Mouse (Mus musculus) CD4-positive naive resting alpha-beta T cell, adult 76 days (primary cell): ENCODE data around the gene Zfpm1. TPM values are rescaled to one million over a fixed set of nuclear protein-coding genes. Genes with fewer than 3 reads are reported as not detected.

Experiments
- total RNA-seq: library from RNA; stranded (reverse); gene quantifications from one replicate; pipeline ENCODE4 v1.2.4, GENCODE M21; 2023

The Zfpm1 gene
- 57.1 TPM for total RNA-seq

DNA sequence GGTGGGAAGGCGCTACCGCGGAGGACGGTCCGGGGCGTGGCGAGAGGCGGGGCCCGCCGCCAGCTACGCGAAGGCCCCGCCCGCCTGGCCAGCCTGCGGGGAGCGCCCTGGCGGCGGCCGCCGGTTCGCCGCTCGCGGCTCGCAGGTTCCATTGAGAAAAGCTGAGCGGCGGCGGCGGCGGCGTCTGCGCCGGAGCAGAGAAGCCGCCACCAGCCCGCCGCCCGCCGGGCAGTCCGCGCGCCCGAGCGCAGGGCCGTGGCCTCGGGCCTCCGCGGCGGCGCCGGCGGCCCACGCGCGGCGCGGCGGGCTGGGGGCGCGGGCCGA is at the start of gene Zfpm1:
Gene Zfpm1 (plus strand): TSS at position 107 of the 324 bp plus-strand sequence.

DNA sequence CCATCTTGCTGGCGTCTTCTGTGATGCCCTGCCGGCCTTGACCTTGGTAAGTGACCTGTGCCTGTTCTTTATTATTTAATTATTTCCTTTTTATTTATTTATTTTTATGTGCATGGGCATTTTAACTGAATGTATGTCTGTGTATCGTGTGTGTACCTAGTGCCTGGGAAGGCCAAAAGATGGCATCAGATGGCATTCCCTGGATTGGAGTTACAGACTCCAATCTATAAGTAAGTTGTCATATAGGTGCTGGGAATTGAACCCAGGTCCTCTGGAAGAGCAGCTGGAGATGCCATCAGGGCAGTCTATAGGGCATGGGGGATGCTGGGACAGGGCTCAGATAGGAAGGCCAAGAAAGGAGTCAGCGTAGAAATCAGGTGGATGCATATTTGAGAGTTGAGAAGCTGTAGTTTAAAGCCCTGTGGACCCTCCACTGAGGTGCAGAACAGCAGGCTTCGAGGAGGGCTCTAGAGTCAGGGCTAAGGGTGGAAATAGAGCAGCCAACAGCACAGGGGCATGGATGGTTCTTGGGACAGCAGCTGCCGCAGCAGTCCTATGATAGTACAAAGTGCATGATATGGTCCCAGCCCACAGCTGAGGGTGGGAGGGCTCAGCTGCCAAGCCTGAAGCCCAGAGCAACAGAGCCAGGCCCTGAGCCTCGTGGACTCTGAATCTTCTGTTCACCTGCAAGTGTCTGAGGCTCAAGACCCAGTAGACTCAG is 78.9 kb downstream of the Zfpm1 start, which contains the start of gene Trhr2:
Gene Trhr2 (minus strand): TSS at position 51 of the 721 bp plus-strand sequence.

DNA sequence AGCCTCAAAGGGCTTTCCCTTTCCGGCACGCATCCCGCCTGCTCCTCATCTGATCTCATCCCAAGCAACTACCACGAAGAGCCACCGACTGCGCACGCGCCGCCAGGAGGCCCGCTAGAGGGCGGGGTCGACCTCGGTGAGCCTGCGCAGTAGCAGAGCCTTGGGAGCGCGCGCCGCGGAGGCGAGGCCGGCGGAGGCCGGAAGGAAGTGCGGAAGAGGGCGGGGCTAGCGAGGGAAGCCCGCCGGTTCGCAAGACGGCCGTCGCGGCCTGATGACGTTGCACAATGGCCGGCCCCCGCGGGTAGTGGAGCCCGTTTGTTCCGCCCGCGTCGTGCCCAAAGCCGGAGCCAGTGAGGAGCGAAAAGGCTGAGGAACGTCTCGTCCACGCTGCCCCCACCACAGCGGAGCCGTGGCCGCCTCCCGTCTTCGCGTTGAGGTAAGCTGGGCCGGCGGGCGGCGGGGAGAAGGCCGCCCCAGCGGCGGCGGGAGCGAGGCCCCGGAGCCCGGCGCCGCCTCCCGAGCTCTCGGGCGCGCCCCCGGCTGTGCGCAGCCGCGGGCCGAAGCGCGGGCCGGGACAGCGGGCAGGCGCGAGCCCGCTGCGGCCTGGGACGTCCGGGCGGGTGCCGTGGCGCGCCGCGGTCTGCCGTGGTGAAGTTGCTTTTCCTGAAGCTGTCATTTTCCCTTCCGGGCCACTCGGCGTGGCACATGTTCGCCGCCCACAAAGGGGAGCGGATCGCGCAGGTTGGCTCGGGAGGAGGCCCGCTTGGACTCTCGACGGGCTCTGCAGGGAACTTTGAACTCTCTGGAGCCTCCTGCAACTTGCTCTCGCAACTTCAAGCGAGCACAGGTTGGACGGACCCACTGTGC is 94.7 kb downstream of the Zfpm1 start, which contains the start of gene Zc3h18:
Gene Zc3h18 (plus strand): TSS at position 245 of the 867 bp plus-strand sequence.

Other genes with a start within 250 kb of the Zfpm1 start
- gene Trhr2, start 78.6 kb downstream of the Zfpm1 start, total RNA-seq: not detected
- gene Zc3h18, start 94.5 kb downstream of the Zfpm1 start, total RNA-seq: 102 TPM
- gene Il17c, start 139.9 kb downstream of the Zfpm1 start, total RNA-seq: not detected
- gene Cyba, start 150.8 kb downstream of the Zfpm1 start, total RNA-seq: 143 TPM
- gene Mvd, start 161.3 kb downstream of the Zfpm1 start, total RNA-seq: 9.9 TPM
- gene Snai3, start 178.6 kb downstream of the Zfpm1 start, total RNA-seq: 1.3 TPM
- gene Rnf166, start 193.9 kb downstream of the Zfpm1 start, total RNA-seq: 67.6 TPM
- gene Ctu2, start 194.0 kb downstream of the Zfpm1 start, total RNA-seq: 57.6 TPM